In genomic region chr1:169531702-169532535, GRCm38 (mm10) we compare ENCODE assay signal across 8 mouse cellular contexts. TPM values are rescaled to one million over a fixed set of nuclear protein-coding genes. Genes with fewer than 3 reads are reported as not detected.
DNase-seq lines count a peak whose midpoint lies in the region; ATAC-seq and TF ChIP-seq lines count a peak whose summit lies in the region.

No protein-coding gene starts in this region.

- H3K4me3 ChIP-seq in embryonic facial prominence, embryonic 15.5 days (replicated peaks) = peak overlapping the region; percentile 69
- H3K4me3 ChIP-seq in heart, embryonic 12.5 days = peak overlapping the region; percentile 89
- peak overlapping the region; percentile 82 for H3K4me3 ChIP-seq in kidney, embryonic 16.5 days (ENCODE audit: low read length)
- H3K4me3 ChIP-seq in myocyte = peak overlapping the region; percentile 79

- 10% methylated on average over 11 of the region's 11 CpGs for WGBS in embryonic facial prominence, embryonic 15.5 days
- WGBS in heart, embryonic 12.5 days = 13% methylated on average over 11 of the region's 11 CpGs
- 10% methylated on average over 11 of the region's 11 CpGs for WGBS in kidney, embryonic 16.5 days

- DNase-seq in ES-CJ7 (ENCODE audit: low read depth, low spot score) = peak; percentile 59
- peak; percentile 82 for DNase-seq in brain, adult 2 months (ENCODE audit: low read depth, low spot score)
- peak; percentile 50 for DNase-seq in liver
- DNase-seq in thymus, postnatal 0 days (ENCODE audit: low spot score) = peak; percentile 37

- TF ChIP-seq POLR2A in myocyte (IDR thresholded peaks at IDR 0.05; ENCODE audit: insufficient read length, low read depth) = no peak

- peaks cover 42% of the 10 kb centered on the region for H3K79me2 ChIP-seq in myocyte (ENCODE audit: control insufficient read depth, insufficient read depth)

- H3K4me1 ChIP-seq in embryonic facial prominence, embryonic 15.5 days = peaks cover 11% of the 10 kb centered on the region
- H3K4me1 ChIP-seq in heart, embryonic 12.5 days (replicated peaks) = peaks cover 10% of the 10 kb centered on the region
- H3K4me1 ChIP-seq in kidney, embryonic 16.5 days (ENCODE audit: insufficient read depth, low read length) = peaks cover 13% of the 10 kb centered on the region

- H3K9ac ChIP-seq in embryonic facial prominence, embryonic 15.5 days = peak overlapping the region; percentile 28; the same call in 1 of the 2 replicates
- H3K9ac ChIP-seq in heart, embryonic 12.5 days = peak overlapping the region; percentile 60; the same call in 1 of the 2 replicates
- H3K9ac ChIP-seq in kidney, embryonic 16.5 days (replicated peaks; ENCODE audit: low read length) = peak overlapping the region; percentile 79

- peak overlapping the region; percentile 69 for H3K4me2 ChIP-seq in embryonic facial prominence, embryonic 15.5 days (replicated peaks)
- H3K4me2 ChIP-seq in heart, embryonic 12.5 days = peak overlapping the region; percentile 76
- peak overlapping the region; percentile 80 for H3K4me2 ChIP-seq in kidney, embryonic 16.5 days (replicated peaks; ENCODE audit: low read depth, low read length)
- H3K4me2 ChIP-seq in myocyte (ENCODE audit: low read depth) = peak overlapping the region; percentile 94

- H3K36me3 ChIP-seq in embryonic facial prominence, embryonic 15.5 days = no peaks in the 10 kb centered on the region
- H3K36me3 ChIP-seq in heart, embryonic 12.5 days = peaks cover 15% of the 10 kb centered on the region
- peaks cover 3% of the 10 kb centered on the region; the same call in 1 of the 2 replicates for H3K36me3 ChIP-seq in kidney, embryonic 16.5 days (ENCODE audit: insufficient read depth, low read length)
- no peaks in the 10 kb centered on the region for H3K36me3 ChIP-seq in myocyte (ENCODE audit: control insufficient read depth, insufficient read depth)

- H3K27me3 ChIP-seq in embryonic facial prominence, embryonic 15.5 days = no peaks in the 10 kb centered on the region
- no peaks in the 10 kb centered on the region for H3K27me3 ChIP-seq in heart, embryonic 12.5 days (replicated peaks)
- no peaks in the 10 kb centered on the region for H3K27me3 ChIP-seq in kidney, embryonic 16.5 days (ENCODE audit: insufficient read depth, low read length)
- no peaks in the 10 kb centered on the region for H3K27me3 ChIP-seq in myocyte (ENCODE audit: control insufficient read depth, insufficient read depth, insufficient read length)

- peak overlapping the region; percentile 83 for H3K27ac ChIP-seq in embryonic facial prominence, embryonic 15.5 days (replicated peaks)
- peak overlapping the region; percentile 85 for H3K27ac ChIP-seq in heart, embryonic 12.5 days (ENCODE audit: poor library complexity, severe bottlenecking)
- peak overlapping the region; percentile 88 for H3K27ac ChIP-seq in kidney, embryonic 16.5 days (ENCODE audit: low read length)

- no peak overlapping the region for H3ac ChIP-seq in myocyte (ENCODE audit: control insufficient read depth, insufficient read length)

- H3K9me3 ChIP-seq in embryonic facial prominence, embryonic 15.5 days (replicated peaks) = no peaks in the 10 kb centered on the region
- no peaks in the 10 kb centered on the region for H3K9me3 ChIP-seq in heart, embryonic 12.5 days (replicated peaks)
- H3K9me3 ChIP-seq in kidney, embryonic 16.5 days (ENCODE audit: low read length) = no peaks in the 10 kb centered on the region

- ATAC-seq in embryonic facial prominence, embryonic 15.5 days (ENCODE audit: insufficient number of reproducible peaks, low FRiP score, low TSS enrichment, low read depth) = peak; percentile 46; the same call in 1 of the 2 replicates
- ATAC-seq in heart, embryonic 12.5 days (ENCODE audit: insufficient number of reproducible peaks, low FRiP score) = peak; percentile 46
- peak; percentile 21; the same call in 1 of the 2 replicates for ATAC-seq in kidney, embryonic 16.5 days (ENCODE audit: low FRiP score, low TSS enrichment)

TF ChIP-seq in myocyte, 11 proteins besides CTCF, POLR2A, EP300 and RAD21:
- TF ChIP-seq REST (IDR thresholded peaks at IDR 0.05; ENCODE audit: insufficient read depth, insufficient read length) (no peak), CEBPB (IDR thresholded peaks at IDR 0.05; ENCODE audit: insufficient read depth, poor library complexity, severe bottlenecking) (no peak), MYOG (IDR thresholded peaks at IDR 0.05; ENCODE audit: control insufficient read depth in 1 of 3, insufficient read depth in 1 of 3, insufficient read length in 2 of 3, low read depth in 2 of 3) (no peak), E2F4 (IDR thresholded peaks at IDR 0.05; ENCODE audit: insufficient read depth) (no peak), MAX (IDR thresholded peaks at IDR 0.05; ENCODE audit: low read depth) (no peak), USF1 (IDR thresholded peaks at IDR 0.05; ENCODE audit: low read depth) (no peak), SRF (IDR thresholded peaks at IDR 0.05; ENCODE audit: control insufficient read depth, insufficient read length, low read depth) (no peak), TCF3 (IDR thresholded peaks at IDR 0.05; ENCODE audit: insufficient read length, low read depth) (no peak), TCF12 (IDR thresholded peaks at IDR 0.05; ENCODE audit: insufficient read depth, poor library complexity, severe bottlenecking) (no peak), MYOD1 (IDR thresholded peaks at IDR 0.05; ENCODE audit: control insufficient read depth in 1 of 3, insufficient read length in 2 of 3, low read depth in 2 of 3) (no peak), POLR2AphosphoS2 (IDR thresholded peaks at IDR 0.05; ENCODE audit: insufficient read length, low read depth) (no peak)

RNA-seq across cellular contexts. Expression of gene Nuf2, which starts 0.7 kb away (rescaled TPM):
- 40.5 and 41.4 TPM in 2 replicates for polyA plus RNA-seq in embryonic facial prominence, embryonic 15.5 days (2015; fragmentation: Nextera tagmentation; extraction: Ambion mirVana)
- 45.6 and 48.2 TPM in 2 replicates for polyA plus RNA-seq in heart, embryonic 12.5 days (2016; fragmentation: Nextera tagmentation; extraction: Ambion mirVana)
- polyA plus RNA-seq in kidney, embryonic 16.5 days (2015; fragmentation: Nextera tagmentation; extraction: Ambion mirVana) = 58.4 and 60.6 TPM in 2 replicates
- 15.6 TPM for polyA plus RNA-seq in myocyte (2012; fragmentation: generic; extraction: Trizol)
- 51.7 and 55.2 TPM in 2 replicates for polyA plus RNA-seq in thymus, postnatal 0 days (2015; fragmentation: Nextera tagmentation; extraction: Ambion mirVana)

Comparison
In these comparisons a context has a peak if more than half of its experiments do, and no peak if none do; other contexts are left out.
1. Peak in every context shown above with its lines: DNase-seq, ATAC-seq, H3K4me3 ChIP-seq and H3K27ac ChIP-seq.
2. H3K9ac ChIP-seq: peak in every context shown above with its lines; median percentile 79 in kidney, embryonic 16.5 days; 60 in heart, embryonic 12.5 days; 28 in embryonic facial prominence, embryonic 15.5 days.